Mouse (Mus musculus): ENCODE data around the gene Emc6. TPM values are rescaled to one million over a fixed set of nuclear protein-coding genes. Genes with fewer than 3 reads are reported as not detected.
A peak's percentile ranks its signal among the peaks of the same experiment; 100 is the strongest.

The Emc6 gene
- polyA plus RNA-seq (2011; ENCODE audit: insufficient read depth, insufficient read length, low replicate concordance, missing spikeins): 34.9 and 46.1 TPM in 2 replicates

DNA sequence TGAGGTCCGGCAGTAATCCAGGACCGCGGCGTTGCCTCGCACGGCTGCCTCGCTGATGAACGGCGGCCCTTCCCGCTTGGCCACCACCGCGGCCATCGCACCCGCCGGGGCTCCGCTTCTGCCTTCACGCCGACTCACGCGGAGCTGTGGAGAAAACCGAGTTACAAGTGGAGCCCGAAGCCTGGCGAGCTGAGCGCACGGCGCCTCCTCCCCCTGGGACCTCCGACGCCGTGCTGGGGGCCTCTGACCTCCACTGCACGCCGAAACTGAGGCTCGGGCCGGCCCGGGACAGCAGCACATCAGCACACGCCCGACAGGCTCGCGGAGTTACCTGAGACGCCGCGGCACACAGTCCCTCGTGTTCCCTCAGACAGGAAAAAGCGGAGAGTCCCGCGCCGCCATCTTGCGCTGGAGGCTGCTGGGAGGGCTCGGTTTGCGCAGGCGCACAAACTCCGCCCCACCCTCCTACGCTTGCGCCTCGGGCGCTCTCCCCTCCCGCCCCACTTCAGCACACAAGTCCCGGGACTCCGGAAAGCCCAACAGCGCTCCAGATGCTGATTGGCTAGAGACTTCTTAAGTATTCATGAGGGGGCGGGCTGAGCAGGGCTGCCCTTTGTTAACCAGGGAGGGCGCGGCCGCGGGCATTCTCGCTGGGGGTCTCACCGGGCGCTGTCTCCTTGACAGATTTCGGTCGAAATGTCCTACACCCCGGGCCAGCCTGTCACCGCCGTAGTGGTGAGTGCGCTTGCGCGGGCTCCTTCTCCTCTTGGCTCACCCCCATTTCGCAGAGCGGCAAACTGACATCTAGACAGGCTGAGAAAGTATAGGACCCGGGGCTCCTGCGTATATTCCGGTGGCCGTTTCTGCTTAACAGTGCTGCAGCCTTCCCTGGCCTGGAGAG, at the start of gene Emc6, which contains the start of gene Tax1bp3:
Emc6 (minus strand) TSS at position 430 of the 901 bp plus-strand sequence.
Tax1bp3 (plus strand) TSS at position 476 of the 901 bp plus-strand sequence.
- H3K4me3 ChIP-seq (replicated peaks; ENCODE audit: control insufficient read depth, low read depth, low read length): peak within 1 kb of the TSS; percentile 92
- WGBS: under 1% methylated on average over 81 of the region's 81 CpGs
- TF ChIP-seq CTCF (IDR thresholded peaks at IDR 0.05; ENCODE audit: control insufficient read depth, insufficient read depth, low read length): no peak
- peak; percentile 54; the same call in 1 of the 2 replicates for TF ChIP-seq POLR2A (IDR thresholded peaks at IDR 0.05; ENCODE audit: borderline replicate concordance, control insufficient read depth, low read depth, low read length)
- no peaks in the 10 kb centered on the region; the same call in 1 of the 2 replicates for H3K4me1 ChIP-seq (ENCODE audit: control insufficient read depth, insufficient read depth, low read length)
- peak within 1 kb of the TSS; percentile 62 for H3K27ac ChIP-seq (ENCODE audit: control insufficient read depth, insufficient read depth, low read depth, low read length, poor library complexity)

DNA sequence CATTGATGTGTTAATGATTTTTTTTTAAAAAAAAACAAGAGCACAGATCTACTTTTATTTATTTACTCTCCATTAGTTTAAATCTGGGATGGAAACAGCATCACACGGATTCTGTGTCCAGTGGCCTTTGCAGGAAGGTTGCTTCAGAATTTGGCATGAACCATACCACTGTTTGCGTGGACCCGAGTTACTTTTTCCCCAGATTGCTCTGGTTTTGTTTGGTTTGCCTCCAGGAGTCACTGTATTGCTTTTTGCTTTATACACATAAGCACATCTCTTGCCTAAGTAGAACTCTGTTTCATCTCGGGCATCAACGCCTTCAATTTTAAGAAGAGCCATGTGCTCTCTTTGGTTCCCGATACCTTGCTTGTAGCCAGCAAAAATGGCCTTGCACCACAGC, 49.0 kb upstream of the Emc6 start:
- H3K4me1 ChIP-seq (ENCODE audit: control insufficient read depth, insufficient read depth, low read length): no peaks in the 10 kb centered on the region
- 80% methylated on average over 6 of the region's 6 CpGs for WGBS
- no peak overlapping the region for H3K4me3 ChIP-seq (replicated peaks; ENCODE audit: control insufficient read depth, low read depth, low read length)

DNA sequence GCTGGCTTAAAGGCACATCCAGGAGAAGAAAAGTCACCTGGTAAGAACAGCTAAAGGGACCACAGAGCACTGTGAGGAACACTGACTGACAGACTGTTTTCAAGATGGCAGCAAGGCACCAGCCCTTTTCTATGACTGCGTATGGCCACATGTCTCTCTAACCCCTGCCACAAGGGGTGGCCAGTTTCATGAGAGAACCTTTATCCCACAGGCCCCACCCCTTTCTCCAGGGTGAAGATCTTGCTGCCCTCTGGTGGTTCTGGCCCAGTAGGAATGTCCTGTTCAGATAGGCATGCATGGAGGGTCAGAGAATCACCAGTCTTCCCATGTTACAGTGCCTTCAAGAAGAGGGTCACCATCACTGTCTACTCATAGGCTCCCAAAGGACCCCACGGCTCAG, 47.1 kb upstream of the Emc6 start:
- 65% methylated on average over 2 of the region's 2 CpGs for WGBS
- H3K4me3 ChIP-seq (replicated peaks; ENCODE audit: control insufficient read depth, low read depth, low read length): no peak overlapping the region
- TF ChIP-seq CTCF (IDR thresholded peaks at IDR 0.05; ENCODE audit: control insufficient read depth, insufficient read depth, low read length): peak; percentile 22; the same call in 1 of the 2 replicates
- no peak for TF ChIP-seq POLR2A (IDR thresholded peaks at IDR 0.05; ENCODE audit: borderline replicate concordance, control insufficient read depth, low read depth, low read length)
- no peak overlapping the region for H3K27ac ChIP-seq (ENCODE audit: control insufficient read depth, insufficient read depth, low read depth, low read length, poor library complexity)
- H3K4me1 ChIP-seq (ENCODE audit: control insufficient read depth, insufficient read depth, low read length): no peaks in the 10 kb centered on the region

More for the DNA sequence above, 49.0 kb upstream of the Emc6 start:
- TF ChIP-seq POLR2A (IDR thresholded peaks at IDR 0.05; ENCODE audit: borderline replicate concordance, control insufficient read depth, low read depth, low read length): no peak
- no peak for TF ChIP-seq CTCF (IDR thresholded peaks at IDR 0.05; ENCODE audit: control insufficient read depth, insufficient read depth, low read length)
- no peak overlapping the region for H3K27ac ChIP-seq (ENCODE audit: control insufficient read depth, insufficient read depth, low read depth, low read length, poor library complexity)

DNA sequence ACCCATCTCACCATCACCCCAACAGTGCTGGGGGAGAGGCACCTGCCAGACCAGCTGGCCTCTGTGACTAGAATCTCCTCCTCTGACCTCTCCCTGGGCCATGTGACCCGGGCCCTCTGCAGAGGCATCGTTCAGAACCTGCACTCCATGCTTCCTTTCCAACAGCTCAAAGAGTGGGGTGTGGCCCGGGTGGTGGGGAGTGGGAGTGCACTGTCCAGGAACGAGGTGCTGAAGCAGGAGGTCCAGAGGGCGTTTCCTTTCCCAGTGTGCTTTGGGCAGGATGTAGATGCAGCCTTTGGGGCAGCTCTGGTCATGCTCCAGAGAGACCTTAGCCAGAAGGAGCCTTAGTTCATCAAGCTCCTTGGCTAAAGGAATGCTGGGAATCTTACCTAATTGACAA, 46.0 kb upstream of the Emc6 start:
- Histone ChIP-seq H3K27ac (ENCODE audit: control insufficient read depth, insufficient read depth, low read depth, low read length, poor library complexity) (no peak overlapping the region), H3K4me1 (ENCODE audit: control insufficient read depth, insufficient read depth, low read length) (no peaks in the 10 kb centered on the region), H3K4me3 (replicated peaks; ENCODE audit: control insufficient read depth, low read depth, low read length) (no peak overlapping the region)
- TF ChIP-seq CTCF (IDR thresholded peaks at IDR 0.05; ENCODE audit: control insufficient read depth, insufficient read depth, low read length): no peak
- no peak for TF ChIP-seq POLR2A (IDR thresholded peaks at IDR 0.05; ENCODE audit: borderline replicate concordance, control insufficient read depth, low read depth, low read length)
- 52% methylated on average over 5 of the region's 5 CpGs for WGBS

DNA sequence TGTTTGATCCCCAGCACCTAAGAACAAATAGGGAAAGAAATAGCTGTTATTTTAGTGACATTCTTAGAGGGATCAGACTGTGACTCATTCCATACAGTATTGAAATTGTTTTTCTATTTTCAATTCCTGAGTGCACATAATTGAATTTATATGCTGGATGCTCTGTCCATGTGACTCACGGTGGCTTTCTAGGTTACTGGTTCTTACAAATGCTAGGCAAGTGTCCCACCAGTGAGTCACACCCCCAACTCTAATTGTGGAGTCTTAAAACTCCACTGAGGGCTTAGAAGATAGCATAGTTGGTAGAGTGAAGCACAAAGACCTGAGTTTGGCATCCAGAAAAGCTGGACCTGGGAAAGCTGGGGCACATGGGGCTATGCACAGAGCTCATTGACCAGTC, 43.8 kb upstream of the Emc6 start:
- Histone ChIP-seq H3K4me1 (ENCODE audit: control insufficient read depth, insufficient read depth, low read length) (no peaks in the 10 kb centered on the region; the same call in 1 of the 2 replicates), H3K27ac (ENCODE audit: control insufficient read depth, insufficient read depth, low read depth, low read length, poor library complexity) (no peak overlapping the region), H3K4me3 (replicated peaks; ENCODE audit: control insufficient read depth, low read depth, low read length) (no peak overlapping the region)
- WGBS: 86% methylated on average over 1 of the region's 1 CpGs
- TF ChIP-seq POLR2A (IDR thresholded peaks at IDR 0.05; ENCODE audit: borderline replicate concordance, control insufficient read depth, low read depth, low read length): no peak
- TF ChIP-seq CTCF (IDR thresholded peaks at IDR 0.05; ENCODE audit: control insufficient read depth, insufficient read depth, low read length): no peak

DNA sequence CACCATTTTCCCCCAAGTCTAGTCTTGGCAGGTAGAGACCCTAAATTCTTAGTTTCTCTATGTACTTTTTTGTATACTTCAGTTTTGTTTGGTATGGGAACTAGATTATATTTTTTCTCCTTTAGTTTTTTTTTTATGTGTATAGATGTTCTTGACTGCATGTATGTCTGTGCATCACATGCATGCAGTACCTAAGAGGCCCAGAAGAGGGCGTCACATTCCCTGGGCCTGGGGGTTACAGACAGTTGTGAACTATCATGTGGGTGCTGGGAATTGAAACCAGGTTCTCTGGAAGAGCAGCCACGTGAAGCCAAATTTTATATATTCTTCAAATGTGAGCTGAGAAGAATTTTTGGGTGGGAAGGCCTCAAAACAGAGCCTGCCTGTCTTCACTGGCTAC, 42.8 kb upstream of the Emc6 start:
- WGBS: 69% methylated on average over 2 of the region's 2 CpGs
- Histone ChIP-seq H3K4me3 (replicated peaks; ENCODE audit: control insufficient read depth, low read depth, low read length) (no peak overlapping the region), H3K4me1 (ENCODE audit: control insufficient read depth, insufficient read depth, low read length) (no peaks in the 10 kb centered on the region; the same call in 1 of the 2 replicates), H3K27ac (ENCODE audit: control insufficient read depth, insufficient read depth, low read depth, low read length, poor library complexity) (no peak overlapping the region)
- TF ChIP-seq CTCF (IDR thresholded peaks at IDR 0.05; ENCODE audit: control insufficient read depth, insufficient read depth, low read length) (peak; percentile 7; the same call in 1 of the 2 replicates), POLR2A (IDR thresholded peaks at IDR 0.05; ENCODE audit: borderline replicate concordance, control insufficient read depth, low read depth, low read length) (no peak)

DNA sequence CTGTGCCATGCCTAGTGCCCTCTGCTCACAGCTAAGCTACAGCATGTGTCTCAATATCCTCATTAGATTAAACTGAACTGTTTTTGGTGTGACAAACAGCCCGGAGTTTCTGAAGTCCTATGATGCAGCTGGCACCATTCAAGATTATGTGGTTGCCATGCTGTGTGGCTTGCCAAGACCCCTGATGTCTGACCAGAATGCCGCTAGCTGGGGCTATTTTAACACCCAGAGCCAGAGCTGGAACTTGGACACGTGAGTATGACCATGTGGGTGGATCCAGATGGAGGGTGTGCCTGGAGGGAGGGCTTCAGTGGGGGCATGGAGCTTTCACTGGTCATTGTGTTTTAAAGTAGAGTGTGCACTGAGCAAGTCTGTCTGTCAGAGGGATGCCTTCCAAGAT, 37.1 kb upstream of the Emc6 start:
- no peak overlapping the region for H3K27ac ChIP-seq (ENCODE audit: control insufficient read depth, insufficient read depth, low read depth, low read length, poor library complexity)
- H3K4me3 ChIP-seq (replicated peaks; ENCODE audit: control insufficient read depth, low read depth, low read length): no peak overlapping the region
- WGBS: 81% methylated on average over 3 of the region's 3 CpGs
- H3K4me1 ChIP-seq (ENCODE audit: control insufficient read depth, insufficient read depth, low read length): no peaks in the 10 kb centered on the region; the same call in 1 of the 2 replicates
- TF ChIP-seq CTCF (IDR thresholded peaks at IDR 0.05; ENCODE audit: control insufficient read depth, insufficient read depth, low read length): no peak
- TF ChIP-seq POLR2A (IDR thresholded peaks at IDR 0.05; ENCODE audit: borderline replicate concordance, control insufficient read depth, low read depth, low read length): no peak

DNA sequence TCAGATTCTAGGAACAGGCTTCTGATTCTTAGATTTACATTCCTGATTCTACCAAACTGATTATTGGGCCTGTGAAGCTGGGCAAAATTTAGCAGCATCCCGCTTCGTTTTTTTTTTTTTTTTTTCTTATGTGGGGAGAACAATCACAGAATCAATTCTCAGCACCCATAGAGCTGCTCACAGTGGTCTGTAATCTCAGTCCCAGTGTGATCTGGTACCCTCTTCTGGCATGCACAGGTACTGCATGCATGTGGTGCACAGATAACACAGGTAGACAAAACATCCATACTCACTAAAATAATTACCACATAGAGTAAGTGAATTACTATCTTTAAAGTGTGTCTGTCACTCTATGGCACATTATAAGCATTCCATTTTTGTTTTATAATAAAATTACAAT, 30.8 kb upstream of the Emc6 start:
- no peaks in the 10 kb centered on the region for H3K4me1 ChIP-seq (ENCODE audit: control insufficient read depth, insufficient read depth, low read length)
- WGBS: 75% methylated on average over 2 of the region's 2 CpGs
- no peak overlapping the region for H3K4me3 ChIP-seq (replicated peaks; ENCODE audit: control insufficient read depth, low read depth, low read length)
- TF ChIP-seq CTCF (IDR thresholded peaks at IDR 0.05; ENCODE audit: control insufficient read depth, insufficient read depth, low read length): no peak
- no peak for TF ChIP-seq POLR2A (IDR thresholded peaks at IDR 0.05; ENCODE audit: borderline replicate concordance, control insufficient read depth, low read depth, low read length)
- H3K27ac ChIP-seq (ENCODE audit: control insufficient read depth, insufficient read depth, low read depth, low read length, poor library complexity): no peak overlapping the region
